Mouse (Mus musculus) hindbrain, postnatal 0 days (tissue): ENCODE results near the gene Prkch. TPM values are rescaled to one million over a fixed set of nuclear protein-coding genes. Genes with fewer than 3 reads are reported as not detected.

Source experiments
- ATAC-seq: fragments of 200-750 bp; cut with Nextera tagmentation; 2 replicates; pipeline ENCODE4 v1.8.0; 2017; ENCODE audit warnings: mild to moderate bottlenecking, moderate TSS enrichment, moderate library complexity
- DNase-seq: peaks from one replicate; pipeline ENCODE4 v3.0.0-alpha.2; 2015; ENCODE audit warnings: low spot score
- H3K27ac ChIP-seq: fragments of 300-500 bp; sonication (generic); 2 replicates; pipeline ENCODE4 v1.5.1; 2014; ENCODE audit warnings: mild to moderate bottlenecking
- H3K27me3 ChIP-seq: fragments of 300-500 bp; sonication (generic); 2 replicates; pipeline ENCODE4 v1.6.1; 2014; ENCODE audit warnings: low read length, mixed read lengths; ENCODE audit not compliant: insufficient read depth
- H3K36me3 ChIP-seq: fragments of 300-500 bp; sonication (generic); 2 replicates; pipeline ENCODE4 v1.6.1; 2014; ENCODE audit warnings: low read length, mixed read lengths; ENCODE audit not compliant: insufficient read depth
- H3K4me1 ChIP-seq: fragments of 300-500 bp; sonication (generic); 2 replicates; pipeline ENCODE4 v1.6.1; 2014; ENCODE audit warnings: antibody characterized with exemption, low read length, mixed read lengths; ENCODE audit not compliant: insufficient read depth
- H3K4me2 ChIP-seq: fragments of 300-500 bp; sonication (generic); 2 replicates; pipeline ENCODE4 v1.6.1; 2014; ENCODE audit warnings: low read depth, mild to moderate bottlenecking, low read length, moderate library complexity, mixed read lengths
- H3K4me3 ChIP-seq: fragments of 300-500 bp; sonication (generic); 2 replicates; pipeline ENCODE4 v1.5.1; 2014; ENCODE audit warnings: low read length
- H3K9ac ChIP-seq: fragments of 300-500 bp; sonication (generic); replicated peaks from 2 replicates; pipeline ENCODE4 v1.6.1; 2014; ENCODE audit warnings: mild to moderate bottlenecking, low read length, moderate library complexity, mixed read lengths
- H3K9me3 ChIP-seq: fragments of 300-500 bp; sonication (generic); 2 replicates; pipeline ENCODE4 v1.6.1; 2016; ENCODE audit warnings: low read length, mixed read lengths
- CTCF ChIP-seq: IDR thresholded peaks from 2 replicates; pipeline ENCODE4 v1.5.1; 2016; ENCODE audit warnings: antibody characterized with exemption, control low read depth, low read depth
- WGBS: fragments of 180-500 bp; shearing (Covaris S2); extraction: QIAGEN DNeasy Blood & Tissue Kit; methylation state at CpG from one replicate; pipeline ENCODE4 v1.1.7; 2014; 5-methylcytosine and 5-hydroxymethylcytosine counted together
- polyA plus RNA-seq: library from polyadenylated mRNA; unstranded; fragments of >200 nt; fragmentation: Nextera tagmentation; extraction: Ambion mirVana; gene quantifications from 2 replicates; pipeline ENCODE4 v1.2.1, GENCODE M21; 2015
- total RNA-seq: library from RNA; depleted of rRNA; stranded (reverse); fragments of >200 nt; gene quantifications from 2 replicates; pipeline ENCODE4 v1.2.3, GENCODE M21; 2014

The Prkch gene
- total and polyA plus RNA-seq, 2 experiments from 2014 or later: 6.1 to 16.1 TPM

- Histone ChIP-seq H3K4me3 (no peak overlapping the region), H3K27ac (no peak overlapping the region), H3K27me3 (no peaks in the 10 kb centered on the region), H3K36me3 (no peaks in the 10 kb centered on the region), H3K4me1 (0 out of 2 replicates have a peak, but pooled peaks cover 6% of the 10 kb centered on the region), H3K9me3 (no peaks in the 10 kb centered on the region), H3K9ac (no peak overlapping the region), H3K4me2 (no peak overlapping the region)
- no peak for TF ChIP-seq CTCF
- DNase-seq: no peak
- WGBS: 80% methylated on average over 8 of the region's 8 CpGs
- ATAC-seq: no peak
Measured at GRCm38 (mm10) chr12:73755646-73756045, 171.1 kb downstream of the Prkch start.

GRCm38 (mm10) chr12:73756527-73756926, 171.9 kb downstream of the Prkch start:
- Histone ChIP-seq H3K4me2 (no peak overlapping the region), H3K9ac (no peak overlapping the region), H3K27me3 (no peaks in the 10 kb centered on the region), H3K4me3 (no peak overlapping the region), H3K36me3 (no peaks in the 10 kb centered on the region), H3K9me3 (no peaks in the 10 kb centered on the region), H3K27ac (no peak overlapping the region), H3K4me1 (0 out of 2 replicates have a peak, but pooled peaks cover 6% of the 10 kb centered on the region)
- 84% methylated on average over 6 of the region's 6 CpGs for WGBS
- no peak for TF ChIP-seq CTCF
- DNase-seq: no peak
- ATAC-seq: no peak

DNA sequence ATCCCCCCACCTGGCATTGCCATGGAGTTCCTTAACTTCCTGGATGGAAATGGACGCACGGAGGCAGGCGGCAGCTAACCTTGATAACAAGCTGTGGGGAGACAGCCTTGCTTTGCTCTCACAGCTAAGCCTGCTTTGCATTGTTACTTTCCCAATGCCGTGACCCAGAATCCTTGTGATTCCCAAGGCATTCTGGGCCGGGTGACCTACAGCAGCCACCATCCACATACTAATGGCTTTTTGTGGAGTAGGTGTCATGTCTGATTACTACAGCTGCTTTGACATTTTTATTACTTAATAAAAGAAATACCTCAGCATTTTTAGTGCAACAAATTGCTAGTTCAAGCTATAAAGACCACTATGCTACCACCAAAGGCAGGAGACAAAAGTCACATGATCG, 177.4 kb downstream of the Prkch start:
- DNase-seq (no peak), ATAC-seq (no peak)
- H3K36me3 ChIP-seq: no peaks in the 10 kb centered on the region
- H3K27ac ChIP-seq: no peak overlapping the region
- no peak overlapping the region for H3K4me3 ChIP-seq
- no peaks in the 10 kb centered on the region for H3K4me1 ChIP-seq
- H3K27me3 ChIP-seq: no peaks in the 10 kb centered on the region
- H3K9ac ChIP-seq: no peak overlapping the region
- H3K9me3 ChIP-seq: no peaks in the 10 kb centered on the region
- TF ChIP-seq CTCF: no peak
- 70% methylated on average over 6 of the region's 6 CpGs for WGBS
- H3K4me2 ChIP-seq: no peak overlapping the region

GRCm38 (mm10) chr12:73762762-73763161, 178.2 kb downstream of the Prkch start:
- no peaks in the 10 kb centered on the region for H3K9me3 ChIP-seq
- no peaks in the 10 kb centered on the region for H3K4me1 ChIP-seq
- no peak overlapping the region for H3K9ac ChIP-seq
- H3K27me3 ChIP-seq: no peaks in the 10 kb centered on the region
- no peak overlapping the region for H3K4me2 ChIP-seq
- no peak for TF ChIP-seq CTCF
- 64% methylated on average over 3 of the region's 3 CpGs for WGBS
- no peak for ATAC-seq
- no peak for DNase-seq
- H3K4me3 ChIP-seq: no peak overlapping the region
- H3K27ac ChIP-seq: no peak overlapping the region
- no peaks in the 10 kb centered on the region for H3K36me3 ChIP-seq

DNA sequence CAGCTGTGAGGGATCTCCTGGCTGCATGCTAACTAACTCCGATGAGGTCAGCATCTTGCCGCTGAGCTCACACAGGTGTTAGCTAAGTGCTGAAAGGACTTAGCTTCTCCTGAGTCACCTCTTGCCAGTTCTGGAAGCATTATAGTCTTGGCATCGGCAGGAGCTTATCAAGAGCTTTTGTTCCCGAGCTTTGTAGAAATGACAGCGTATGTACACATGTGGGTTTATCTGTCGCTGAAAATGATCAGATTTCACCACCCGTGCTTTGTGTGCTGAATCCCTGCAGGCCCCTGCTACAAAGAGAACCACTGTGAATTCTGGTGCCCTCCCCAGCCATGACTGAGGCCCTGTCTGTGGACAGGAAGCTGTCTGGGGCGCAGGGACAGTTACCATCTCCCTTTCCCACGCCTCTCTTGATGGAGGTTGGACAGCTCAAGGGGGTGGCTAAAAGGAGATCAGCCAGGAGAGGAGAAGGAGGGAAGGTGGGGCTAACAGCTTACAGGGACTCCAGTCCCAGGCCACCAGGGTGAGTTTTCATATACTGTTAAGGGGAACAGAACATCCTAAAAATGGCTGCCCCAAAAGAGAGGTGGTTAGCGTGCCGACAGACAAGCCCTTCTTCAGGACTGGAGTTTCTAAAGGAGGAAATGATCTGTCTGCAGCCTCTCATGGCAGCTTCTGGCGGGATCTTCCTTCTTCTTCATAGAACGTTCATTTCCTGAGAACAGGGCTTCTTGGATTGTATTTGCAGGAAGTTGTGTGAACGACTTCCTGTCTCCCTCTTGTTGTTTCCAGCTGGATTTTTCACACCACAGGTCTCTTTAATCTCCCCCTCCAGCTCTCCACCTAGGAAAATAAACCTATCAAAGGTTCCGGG, 180.3 kb downstream of the Prkch start:
- Histone ChIP-seq H3K9ac (no peak overlapping the region), H3K27ac (no peak overlapping the region), H3K36me3 (no peaks in the 10 kb centered on the region), H3K27me3 (no peaks in the 10 kb centered on the region), H3K4me3 (no peak overlapping the region), H3K4me2 (no peak overlapping the region), H3K4me1 (no peaks in the 10 kb centered on the region), H3K9me3 (no peaks in the 10 kb centered on the region)
- ATAC-seq: no peak
- whole genome bisulfite sequencing: 65% methylated on average over 15 of the region's 15 CpGs
- no peak for DNase-seq
- TF ChIP-seq CTCF: no peak

GRCm38 (mm10) chr12:73766152-73766551, 181.6 kb downstream of the Prkch start:
- no peak overlapping the region for H3K27ac ChIP-seq
- no peak overlapping the region for H3K9ac ChIP-seq
- H3K4me3 ChIP-seq: no peak overlapping the region
- DNase-seq: no peak
- no peaks in the 10 kb centered on the region for H3K4me1 ChIP-seq
- H3K4me2 ChIP-seq: no peak overlapping the region
- 94% methylated on average over 8 of the region's 8 CpGs for WGBS
- H3K36me3 ChIP-seq: no peaks in the 10 kb centered on the region
- TF ChIP-seq CTCF: no peak
- no peaks in the 10 kb centered on the region for H3K9me3 ChIP-seq
- no peaks in the 10 kb centered on the region for H3K27me3 ChIP-seq
- no peak for ATAC-seq

DNA sequence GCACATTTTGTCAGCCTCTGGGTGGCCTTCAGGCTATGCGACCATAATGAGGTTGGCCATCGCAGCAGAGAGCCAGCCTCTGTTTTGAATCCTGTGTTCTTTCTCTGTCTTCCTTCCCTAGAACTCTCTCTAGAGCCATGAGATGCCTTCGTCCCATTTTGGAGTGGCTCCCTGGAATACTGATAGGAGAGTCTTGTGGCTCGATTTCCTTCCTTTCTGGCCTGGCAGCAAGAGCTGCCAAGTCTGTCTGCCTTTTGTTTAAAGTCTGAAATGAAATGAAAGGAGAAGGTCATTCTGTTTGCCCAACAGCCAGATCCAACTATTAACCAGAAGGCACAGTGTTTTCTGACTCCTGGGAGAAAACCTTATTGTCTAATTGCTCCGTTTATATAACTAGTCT, 184.2 kb downstream of the Prkch start:
- Histone ChIP-seq H3K9me3 (no peaks in the 10 kb centered on the region), H3K36me3 (no peaks in the 10 kb centered on the region), H3K27me3 (no peaks in the 10 kb centered on the region), H3K27ac (peak overlapping the region; percentile 9; the same call in 1 of the 2 replicates), H3K4me3 (no peak overlapping the region), H3K9ac (no peak overlapping the region), H3K4me1 (no peaks in the 10 kb centered on the region), H3K4me2 (no peak overlapping the region)
- ATAC-seq: peak; percentile 45; the same call in 1 of the 2 replicates
- TF ChIP-seq CTCF: no peak
- DNase-seq: peak; percentile 47
- WGBS: 43% methylated on average over 5 of the region's 5 CpGs
